Mouse (Mus musculus): ENCODE measurements around the gene Icam1.

DNA sequence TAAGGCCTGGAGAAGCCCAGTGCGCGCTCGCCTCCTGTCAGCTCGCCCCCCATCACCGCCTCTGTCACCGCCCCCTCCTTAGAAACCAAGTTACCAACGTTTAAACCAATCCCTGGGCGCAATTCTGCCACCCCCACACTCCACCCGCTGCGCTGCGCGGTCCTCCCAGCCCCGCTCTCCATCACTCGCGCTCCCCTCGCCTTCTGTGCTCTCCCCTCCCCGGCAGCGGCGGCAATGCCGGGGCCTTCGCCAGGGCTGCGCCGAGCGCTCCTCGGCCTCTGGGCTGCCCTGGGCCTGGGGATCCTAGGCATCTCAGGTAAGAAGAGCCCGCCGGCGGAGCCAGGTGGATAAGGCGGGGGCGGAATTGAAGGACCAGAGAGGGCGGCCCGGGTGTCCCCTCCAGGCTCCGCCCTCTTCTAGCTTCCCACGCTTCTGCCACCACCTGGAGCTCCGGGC, 16.1 kb downstream of the Icam1 start, which contains the start of gene Icam5:
- TF ChIP-seq CTCF (IDR thresholded peaks at IDR 0.05; ENCODE audit: low read depth) (no peak), EP300 (optimal IDR thresholded peaks at IDR 0.05) (no peak)

All from stomach, postnatal 0 days (tissue).